Mouse (Mus musculus) hindbrain, postnatal 0 days (tissue): Measurements from ENCODE around the gene Myt1. TPM values are rescaled to one million over a fixed set of nuclear protein-coding genes. Genes with fewer than 3 reads are reported as not detected.

Experiments
- ATAC-seq: fragments of 200-750 bp; cut with Nextera tagmentation; 2 replicates; pipeline ENCODE4 v1.8.0; 2017; ENCODE audit warnings: mild to moderate bottlenecking, moderate TSS enrichment, moderate library complexity
- DNase-seq: peaks from one replicate; pipeline ENCODE4 v3.0.0-alpha.2; 2015; ENCODE audit warnings: low spot score
- H3K27ac ChIP-seq: fragments of 300-500 bp; sonication (generic); 2 replicates; pipeline ENCODE4 v1.5.1; 2014; ENCODE audit warnings: mild to moderate bottlenecking
- H3K27me3 ChIP-seq: fragments of 300-500 bp; sonication (generic); 2 replicates; pipeline ENCODE4 v1.6.1; 2014; ENCODE audit warnings: low read length, mixed read lengths; ENCODE audit not compliant: insufficient read depth
- H3K36me3 ChIP-seq: fragments of 300-500 bp; sonication (generic); 2 replicates; pipeline ENCODE4 v1.6.1; 2014; ENCODE audit warnings: low read length, mixed read lengths; ENCODE audit not compliant: insufficient read depth
- H3K4me1 ChIP-seq: fragments of 300-500 bp; sonication (generic); 2 replicates; pipeline ENCODE4 v1.6.1; 2014; ENCODE audit warnings: antibody characterized with exemption, low read length, mixed read lengths; ENCODE audit not compliant: insufficient read depth
- H3K4me2 ChIP-seq: fragments of 300-500 bp; sonication (generic); 2 replicates; pipeline ENCODE4 v1.6.1; 2014; ENCODE audit warnings: low read depth, mild to moderate bottlenecking, low read length, moderate library complexity, mixed read lengths
- H3K4me3 ChIP-seq: fragments of 300-500 bp; sonication (generic); 2 replicates; pipeline ENCODE4 v1.5.1; 2014; ENCODE audit warnings: low read length
- H3K9ac ChIP-seq: fragments of 300-500 bp; sonication (generic); replicated peaks from 2 replicates; pipeline ENCODE4 v1.6.1; 2014; ENCODE audit warnings: mild to moderate bottlenecking, low read length, moderate library complexity, mixed read lengths
- H3K9me3 ChIP-seq: fragments of 300-500 bp; sonication (generic); 2 replicates; pipeline ENCODE4 v1.6.1; 2016; ENCODE audit warnings: low read length, mixed read lengths
- CTCF ChIP-seq: IDR thresholded peaks from 2 replicates; pipeline ENCODE4 v1.5.1; 2016; ENCODE audit warnings: antibody characterized with exemption, control low read depth, low read depth
- WGBS: fragments of 180-500 bp; shearing (Covaris S2); extraction: QIAGEN DNeasy Blood & Tissue Kit; methylation state at CpG from one replicate; pipeline ENCODE4 v1.1.7; 2014; 5-methylcytosine and 5-hydroxymethylcytosine counted together
- polyA plus RNA-seq: library from polyadenylated mRNA; unstranded; fragments of >200 nt; fragmentation: Nextera tagmentation; extraction: Ambion mirVana; gene quantifications from 2 replicates; pipeline ENCODE4 v1.2.1, GENCODE M21; 2015
- total RNA-seq: library from RNA; depleted of rRNA; stranded (reverse); fragments of >200 nt; gene quantifications from 2 replicates; pipeline ENCODE4 v1.2.3, GENCODE M21; 2014

The Myt1 gene
- total and polyA plus RNA-seq, 2 experiments from 2014 or later, result 11.4 to 55.2 TPM

GRCm38 (mm10) chr2:181795641-181796130 lies 32.6 kb downstream of the Myt1 start:
- Histone ChIP-seq H3K36me3 (peaks cover 3% of the 10 kb centered on the region; the same call in 1 of the 2 replicates), H3K9ac (0 out of 2 replicates have a peak overlapping the region, but pooled peaks have one; percentile 10), H3K4me2 (no peak overlapping the region), H3K4me3 (no peak overlapping the region), H3K4me1 (no peaks in the 10 kb centered on the region), H3K27ac (0 out of 2 replicates have a peak overlapping the region, but pooled peaks have one; percentile 64), H3K9me3 (no peaks in the 10 kb centered on the region), H3K27me3 (no peaks in the 10 kb centered on the region)
- TF ChIP-seq CTCF, result no peak
- ATAC-seq (peak; percentile 86), DNase-seq (peak; percentile 49)
- WGBS, result 58% methylated on average over 3 of the region's 3 CpGs

- no peak overlapping the region for H3K27ac ChIP-seq
- H3K27me3 ChIP-seq, result no peaks in the 10 kb centered on the region
- DNase-seq, result peak; percentile 20
- H3K36me3 ChIP-seq, result peaks cover 17% of the 10 kb centered on the region; the same call in 1 of the 2 replicates
- no peak overlapping the region for H3K4me2 ChIP-seq
- no peak overlapping the region for H3K9ac ChIP-seq
- H3K4me1 ChIP-seq, result no peaks in the 10 kb centered on the region
- TF ChIP-seq CTCF, result no peak
- H3K9me3 ChIP-seq, result no peaks in the 10 kb centered on the region
- no peak overlapping the region for H3K4me3 ChIP-seq
- WGBS, result 63% methylated on average over 8 of the region's 8 CpGs
- no peak for ATAC-seq
These were observed 34.5 kb downstream of the Myt1 start for GRCm38 (mm10) chr2:181797672-181798071.

- Histone ChIP-seq H3K4me2 (no peak overlapping the region), H3K4me1 (no peaks in the 10 kb centered on the region), H3K36me3 (peaks cover 6% of the 10 kb centered on the region; the same call in 1 of the 2 replicates), H3K27ac (no peak overlapping the region), H3K27me3 (no peaks in the 10 kb centered on the region), H3K9me3 (no peaks in the 10 kb centered on the region), H3K4me3 (no peak overlapping the region), H3K9ac (no peak overlapping the region)
- WGBS, result 71% methylated on average over 2 of the region's 2 CpGs
- TF ChIP-seq CTCF, result no peak
- no peak for ATAC-seq
- no peak for DNase-seq
These were observed 66.0 kb downstream of the Myt1 start for GRCm38 (mm10) chr2:181829032-181829650.

- H3K4me1 ChIP-seq, result no peaks in the 10 kb centered on the region
- H3K4me3 ChIP-seq, result no peak overlapping the region
- DNase-seq (no peak), ATAC-seq (no peak)
- no peaks in the 10 kb centered on the region; the same call in 1 of the 2 replicates for H3K36me3 ChIP-seq
- H3K27ac ChIP-seq, result no peak overlapping the region
- H3K9me3 ChIP-seq, result no peaks in the 10 kb centered on the region
- no peak overlapping the region for H3K9ac ChIP-seq
- H3K4me2 ChIP-seq, result no peak overlapping the region
- no peak for TF ChIP-seq CTCF
- WGBS, result 74% methylated on average over 2 of the region's 2 CpGs
- no peaks in the 10 kb centered on the region for H3K27me3 ChIP-seq
These were observed 69.6 kb downstream of the Myt1 start for GRCm38 (mm10) chr2:181832745-181833144.

- Histone ChIP-seq H3K27ac (peak within 1 kb of the TSS; percentile 89), H3K4me3 (peak within 1 kb of the TSS; percentile 70), H3K36me3 (no peaks in the 10 kb centered on the region), H3K9ac (peak within 1 kb of the TSS; percentile 68), H3K4me1 (peaks cover 11% of the 10 kb centered on the region; the same call in 1 of the 2 replicates), H3K27me3 (no peaks in the 10 kb centered on the region), H3K4me2 (peak within 1 kb of the TSS; percentile 76), H3K9me3 (no peaks in the 10 kb centered on the region)
- no peak for TF ChIP-seq CTCF
- peak; percentile 96 for DNase-seq
- peak; percentile 99 for ATAC-seq
- WGBS, result under 1% methylated on average over 34 of the region's 35 CpGs
These were observed 74.5 kb downstream of the Myt1 start, which contains the start of gene Pcmtd2 for GRCm38 (mm10) chr2:181837372-181838292. TSS of gene Pcmtd2 (plus strand) at chr2:181837854.

- H3K9ac ChIP-seq, result peak overlapping the region; percentile 68
- H3K36me3 ChIP-seq, result no peaks in the 10 kb centered on the region
- no peaks in the 10 kb centered on the region for H3K27me3 ChIP-seq
- DNase-seq (peak; percentile 33), ATAC-seq (no peak; the same call in 1 of the 2 replicates)
- WGBS, result under 1% methylated on average over 3 of the region's 3 CpGs
- H3K4me1 ChIP-seq, result peaks cover 11% of the 10 kb centered on the region; the same call in 1 of the 2 replicates
- TF ChIP-seq CTCF, result no peak
- H3K27ac ChIP-seq, result peak overlapping the region; percentile 89
- no peaks in the 10 kb centered on the region for H3K9me3 ChIP-seq
- peak overlapping the region; percentile 76 for H3K4me2 ChIP-seq
- H3K4me3 ChIP-seq, result peak overlapping the region; percentile 70
These were observed 75.2 kb downstream of the Myt1 start for GRCm38 (mm10) chr2:181838293-181838680.
